Mouse (Mus musculus) c-Kit-negative CD71-positive TER-119-positive erythroid progenitor cells, embryonic 14.5 days (primary cell): ENCODE measurements around the gene Slco3a1.
"Not testable (repeated sequence)": the region's sequence is repeated elsewhere in the genome, so short reads cannot be mapped to it uniquely, and the experiment has no call there.

Experiments
- DNase-seq: peaks from one replicate; pipeline ENCODE4 v3.0.0-alpha.2; 2013; ENCODE audit warnings: low read depth, low spot score

The Slco3a1 gene

GRCm38 (mm10) chr7:74429252-74429651 lies 125.3 kb downstream of the Slco3a1 start:
- DNase-seq: no peak

- DNase-seq: no peak
Observed at GRCm38 (mm10) chr7:74427135-74427534, 127.4 kb downstream of the Slco3a1 start.

GRCm38 (mm10) chr7:74425941-74426340 lies 128.6 kb downstream of the Slco3a1 start:
- no peak for DNase-seq

- DNase-seq: no peak
Observed at GRCm38 (mm10) chr7:74423928-74424850, 130.4 kb downstream of the Slco3a1 start.

- DNase-seq: no peak
Observed at GRCm38 (mm10) chr7:74423316-74423715, 131.3 kb downstream of the Slco3a1 start.

GRCm38 (mm10) chr7:74422731-74423130 lies 131.8 kb downstream of the Slco3a1 start:
- DNase-seq: no peak

- no peak for DNase-seq
Observed at GRCm38 (mm10) chr7:74422002-74422401, 132.6 kb downstream of the Slco3a1 start.

- DNase-seq: no peak
Observed at GRCm38 (mm10) chr7:74421591-74421990, 133.0 kb downstream of the Slco3a1 start.

- no peak for DNase-seq
Observed at GRCm38 (mm10) chr7:74419706-74420105, 134.9 kb downstream of the Slco3a1 start.

GRCm38 (mm10) chr7:74417009-74417408 lies 137.6 kb downstream of the Slco3a1 start:
- DNase-seq: no peak

- DNase-seq: no peak
Observed at GRCm38 (mm10) chr7:74415241-74415640, 139.3 kb downstream of the Slco3a1 start.

- DNase-seq: no peak
Observed at GRCm38 (mm10) chr7:74413738-74414716, 140.6 kb downstream of the Slco3a1 start.

GRCm38 (mm10) chr7:74408601-74409323 lies 145.8 kb downstream of the Slco3a1 start:
- DNase-seq: no peak

- not testable (repeated sequence) for DNase-seq
Observed at GRCm38 (mm10) chr7:74407851-74408250, 146.7 kb downstream of the Slco3a1 start.

GRCm38 (mm10) chr7:74399729-74400128 lies 154.9 kb downstream of the Slco3a1 start:
- DNase-seq: no peak

- no peak for DNase-seq
Observed at GRCm38 (mm10) chr7:74399154-74399553, 155.4 kb downstream of the Slco3a1 start.

- DNase-seq: no peak
Observed at GRCm38 (mm10) chr7:74398326-74398725, 156.3 kb downstream of the Slco3a1 start.

GRCm38 (mm10) chr7:74391451-74391873 lies 163.1 kb downstream of the Slco3a1 start:
- DNase-seq: no peak

- no peak for DNase-seq
Observed at GRCm38 (mm10) chr7:74389570-74389969, 165.0 kb downstream of the Slco3a1 start.

- DNase-seq: no peak
Observed at GRCm38 (mm10) chr7:74386257-74386656, 168.3 kb downstream of the Slco3a1 start.

GRCm38 (mm10) chr7:74383040-74383666 lies 171.4 kb downstream of the Slco3a1 start:
- no peak for DNase-seq
